Mouse (Mus musculus) layer of hippocampus, postnatal 25 days (tissue): ENCODE results near the gene Trmt1. TPM values are rescaled to one million over a fixed set of nuclear protein-coding genes. Genes with fewer than 3 reads are reported as not detected.

Source experiments
- DNase-seq, 2 experiments: peaks; one replicate each; pipeline ENCODE4 v3.0.0; 2022; ENCODE audit warnings: mixed read lengths in 2 of 2, low spot score in 1 of 2; ENCODE audit errors: extremely low spot score in 1 of 2
- total RNA-seq, 2 experiments: library from RNA; stranded (reverse); gene quantifications; 2 replicates each; pipeline ENCODE4 v1.2.3; 2021

Gene Trmt1
- total RNA-seq, 2 experiments from 2014 or later, result 83.4 to 101 TPM

- DNase-seq, result no peak
Measured at GRCm38 (mm10) chr8:84707267-84707883, 21.3 kb downstream of the Trmt1 start.

DNA sequence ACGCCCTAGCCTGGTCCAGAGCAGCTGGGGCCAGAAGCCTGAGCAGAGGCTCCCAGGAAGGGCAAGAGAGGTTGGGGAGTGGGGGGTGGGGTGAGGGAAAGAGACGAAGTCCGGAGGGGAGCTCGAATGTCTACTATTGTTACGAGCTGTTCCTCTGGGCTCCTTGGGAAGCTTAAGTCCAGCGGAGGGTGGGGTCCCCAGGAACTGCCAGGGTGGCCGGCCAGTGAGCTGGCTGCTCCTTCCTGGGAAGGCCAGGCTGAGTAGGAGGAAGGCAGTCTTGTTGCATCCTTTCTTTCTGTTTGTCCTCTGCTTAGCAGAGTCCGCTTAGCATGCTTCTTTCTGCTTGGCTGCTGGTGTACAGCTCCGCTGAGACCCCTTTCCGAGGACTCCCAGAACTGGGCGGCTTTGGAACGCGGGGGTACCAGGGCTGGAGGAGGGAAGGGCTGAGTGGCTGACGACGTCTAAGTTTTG is 22.0 kb downstream of the Trmt1 start:
- DNase-seq, result no peak

- DNase-seq, result peak; percentile 85
Measured at GRCm38 (mm10) chr8:84708774-84709475, 22.8 kb downstream of the Trmt1 start.

DNA sequence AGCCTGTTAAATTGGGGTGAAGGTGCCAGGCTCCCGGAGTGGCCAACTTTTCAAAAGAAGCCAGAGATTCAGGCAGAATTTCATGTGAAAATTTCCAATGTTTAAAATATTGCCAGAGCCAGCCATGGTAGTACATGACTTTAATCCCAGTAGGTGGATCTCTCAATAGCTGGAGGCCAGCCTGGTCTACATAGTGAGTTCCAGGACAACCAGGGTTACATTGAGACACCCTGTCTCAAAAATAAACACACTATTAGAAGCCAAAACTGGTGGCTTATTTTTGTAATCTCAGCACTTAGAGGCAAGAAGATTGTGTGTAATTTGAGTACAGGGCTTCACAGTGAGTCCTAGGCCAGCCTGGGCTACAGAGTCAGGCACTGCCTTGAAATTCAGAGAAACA is 23.8 kb downstream of the Trmt1 start:
- no peak for DNase-seq

- no peak for DNase-seq
Measured at GRCm38 (mm10) chr8:84711312-84711711, 25.2 kb downstream of the Trmt1 start.

DNA sequence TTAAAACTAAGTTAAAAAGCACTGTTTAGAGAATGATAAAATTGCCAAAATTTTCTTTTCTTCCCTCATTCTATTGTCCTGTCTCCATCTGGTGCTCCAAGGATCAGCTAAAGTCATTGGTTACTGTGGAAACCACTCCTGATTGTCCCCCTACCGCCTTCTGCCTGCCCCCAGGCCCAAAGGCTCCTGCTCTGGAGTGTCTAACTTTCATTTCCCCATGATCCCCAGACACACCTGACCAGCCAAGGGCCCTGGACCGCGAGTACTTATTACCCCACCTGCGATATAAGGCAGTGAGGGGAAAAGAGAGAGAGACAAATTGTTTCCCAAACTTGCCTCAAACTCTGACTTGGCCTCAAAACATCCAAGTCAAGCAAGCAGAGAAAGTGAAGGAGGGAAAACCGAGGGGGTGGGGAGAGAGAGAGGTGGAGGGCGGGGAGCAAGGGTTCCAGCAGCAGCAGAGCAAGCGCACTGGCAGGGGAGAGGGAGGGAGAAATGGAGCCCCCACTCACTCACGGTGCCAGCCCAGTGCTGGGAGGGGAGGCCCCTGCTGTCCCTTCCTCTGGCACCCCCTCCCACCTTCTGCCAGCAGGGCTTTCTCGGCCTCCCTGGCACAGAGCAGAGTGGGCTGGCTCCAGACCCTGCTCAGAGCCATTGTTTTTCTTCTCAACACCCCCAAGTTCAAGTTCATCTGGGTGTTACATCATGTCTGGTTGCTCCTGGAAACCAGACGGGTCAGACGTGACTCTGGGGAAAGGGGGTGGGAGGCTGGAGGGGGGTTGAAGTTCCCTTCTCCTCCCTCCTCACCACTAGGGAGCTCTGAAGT is 26.0 kb downstream of the Trmt1 start:
- DNase-seq, result no peak

DNA sequence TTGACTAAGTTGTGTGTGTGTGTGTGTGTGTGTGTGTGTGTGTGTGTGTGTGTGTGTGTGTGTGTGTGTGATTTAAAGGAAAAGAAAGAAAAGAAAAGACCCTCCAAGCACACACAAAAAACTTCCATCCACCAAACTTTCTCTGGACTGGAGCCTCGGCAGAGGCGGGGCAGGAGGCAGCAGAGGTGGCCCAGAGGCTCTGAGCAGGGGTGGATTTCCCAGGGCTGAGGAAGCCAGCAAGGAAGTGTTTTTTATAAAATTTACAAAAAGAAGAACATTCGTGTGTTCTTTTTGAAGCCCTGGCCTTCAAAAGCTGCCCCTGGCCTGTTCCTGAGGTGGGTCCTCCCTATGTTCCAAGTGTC is 26.6 kb downstream of the Trmt1 start:
- no peak for DNase-seq

DNA sequence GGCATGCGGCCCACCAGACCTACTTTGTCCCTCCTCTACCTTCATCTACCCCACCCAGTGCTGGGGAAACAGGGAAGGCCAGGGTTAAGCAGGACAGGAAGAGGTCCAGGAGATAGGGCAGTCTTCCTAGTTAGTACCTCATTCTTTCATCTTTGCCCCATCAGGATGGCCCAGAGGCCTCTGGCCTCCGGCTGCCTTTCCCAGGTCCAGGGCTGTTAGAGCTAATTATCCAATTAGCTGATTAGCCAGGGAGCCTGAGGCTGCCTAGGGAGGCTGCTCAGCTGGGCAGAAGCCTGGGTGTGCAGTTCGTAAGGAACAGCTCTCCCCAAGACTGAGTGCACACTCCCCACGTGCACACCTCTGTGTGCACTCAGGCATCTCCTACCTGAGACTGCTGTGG is 27.3 kb downstream of the Trmt1 start:
- DNase-seq, result no peak

GRCm38 (mm10) chr8:84714161-84714560 is 28.1 kb downstream of the Trmt1 start:
- no peak for DNase-seq

DNA sequence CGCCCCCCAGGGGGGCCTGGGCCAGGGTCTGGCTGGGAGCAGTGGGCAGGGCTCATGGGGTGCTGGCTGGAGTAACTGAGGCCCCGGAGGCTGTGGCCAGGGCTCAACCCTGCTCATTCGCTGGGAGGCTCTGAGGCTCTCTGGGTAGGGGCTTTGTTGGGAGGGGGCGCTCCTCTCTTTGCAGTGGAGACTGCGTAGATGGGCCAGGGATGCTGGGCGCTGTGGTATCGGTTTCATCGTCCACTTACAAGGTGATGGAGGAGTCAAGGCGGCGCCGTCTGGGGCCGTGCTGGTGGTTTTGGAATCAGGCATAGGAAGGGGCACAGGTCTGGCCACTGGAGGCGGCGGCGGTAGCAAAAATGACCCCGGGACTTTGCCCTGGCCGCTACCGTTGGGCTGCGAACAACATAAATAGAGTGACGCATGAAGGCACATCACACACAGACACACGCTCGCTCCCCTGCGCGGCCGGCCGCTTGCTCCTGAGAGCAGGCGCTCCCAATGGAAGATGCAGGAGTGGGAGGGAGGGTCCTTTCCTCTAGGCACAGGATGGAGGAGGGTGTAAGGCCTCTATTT is 29.9 kb downstream of the Trmt1 start:
- no peak for DNase-seq

DNA sequence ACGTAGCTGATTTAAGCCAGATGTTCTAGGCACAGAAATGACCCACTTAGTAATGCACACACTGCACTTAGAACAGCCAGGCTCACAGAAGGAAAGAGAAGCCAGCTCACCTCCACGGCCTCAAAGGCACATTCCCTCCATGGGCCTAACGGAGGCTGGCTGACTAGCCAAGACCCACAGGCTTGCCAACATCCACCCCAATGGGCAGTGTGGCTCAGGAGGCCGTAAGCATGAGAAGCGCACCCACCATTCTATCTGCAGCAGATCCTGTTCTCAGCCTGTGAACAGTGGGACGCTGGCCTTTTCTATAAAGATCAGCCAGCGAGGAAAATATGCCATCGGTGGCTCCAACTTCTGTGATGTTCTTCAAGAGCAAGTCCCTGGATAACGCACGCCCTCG is 30.7 kb downstream of the Trmt1 start:
- no peak for DNase-seq

- DNase-seq, result no peak
Measured at GRCm38 (mm10) chr8:84718476-84718875, 32.4 kb downstream of the Trmt1 start.

- no peak for DNase-seq
Measured at GRCm38 (mm10) chr8:84718959-84719690, 33.0 kb downstream of the Trmt1 start.

GRCm38 (mm10) chr8:84722530-84722849 is 36.4 kb downstream of the Trmt1 start:
- DNase-seq, result no peak

DNA sequence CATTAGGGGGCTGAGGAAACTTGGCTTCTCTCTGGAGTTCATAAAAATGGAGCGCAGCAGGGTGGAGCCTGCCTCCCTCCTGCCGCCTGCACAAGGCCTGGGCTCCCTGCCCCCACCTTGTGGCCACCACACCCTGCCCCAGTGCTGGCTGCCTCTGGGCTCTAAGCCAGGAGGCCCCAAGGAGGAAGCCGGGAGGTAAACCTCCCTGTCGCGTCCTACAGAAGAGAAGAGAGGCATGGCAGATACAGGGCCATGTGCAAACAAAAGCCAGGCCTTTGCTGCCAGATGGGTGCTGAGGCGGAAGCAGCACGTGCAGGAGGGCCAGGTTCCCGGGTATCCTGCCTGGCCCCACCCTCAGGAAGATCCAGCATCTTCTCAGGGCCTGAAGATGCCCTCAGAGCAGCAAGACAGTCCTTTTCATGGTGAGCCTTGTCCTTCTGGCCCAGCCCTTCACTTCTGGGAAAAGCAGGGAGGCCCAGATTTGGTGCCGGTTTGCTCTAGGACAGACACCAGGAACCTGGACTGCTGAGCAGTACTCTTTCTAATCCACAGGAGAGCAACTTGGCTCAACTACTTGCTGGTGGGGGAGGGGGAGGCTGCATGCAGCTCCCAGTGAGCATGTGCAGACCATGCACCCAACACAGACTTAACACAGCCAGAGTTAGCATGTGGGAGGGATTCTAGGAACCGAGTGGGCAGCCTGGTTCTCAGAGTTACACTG is 36.9 kb downstream of the Trmt1 start, which contains the start of gene G430095P16Rik:
Gene G430095P16Rik (plus strand): TSS at position 158 of the 721 bp plus-strand sequence.
- DNase-seq, result peak in 1 of 2 experiments; percentile 61

DNA sequence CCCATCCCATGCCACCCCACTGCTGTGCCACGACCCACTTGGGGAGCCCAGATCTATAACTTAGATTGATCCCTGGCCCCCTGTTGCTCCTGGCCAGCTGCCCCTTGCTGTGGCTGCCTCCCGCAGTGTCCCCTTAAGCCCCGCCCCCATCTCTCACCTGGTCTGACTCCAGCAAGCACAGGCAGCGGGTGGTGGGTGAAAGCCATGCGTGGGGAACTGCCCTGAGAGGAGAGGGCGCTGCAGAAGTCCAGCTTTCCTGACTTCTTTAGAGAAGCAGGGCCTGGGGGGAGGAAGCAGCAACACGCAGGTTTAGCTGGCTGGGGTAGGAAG is 37.4 kb downstream of the Trmt1 start:
- DNase-seq, result no peak

GRCm38 (mm10) chr8:84724683-84725082 is 38.6 kb downstream of the Trmt1 start:
- DNase-seq, result no peak

DNA sequence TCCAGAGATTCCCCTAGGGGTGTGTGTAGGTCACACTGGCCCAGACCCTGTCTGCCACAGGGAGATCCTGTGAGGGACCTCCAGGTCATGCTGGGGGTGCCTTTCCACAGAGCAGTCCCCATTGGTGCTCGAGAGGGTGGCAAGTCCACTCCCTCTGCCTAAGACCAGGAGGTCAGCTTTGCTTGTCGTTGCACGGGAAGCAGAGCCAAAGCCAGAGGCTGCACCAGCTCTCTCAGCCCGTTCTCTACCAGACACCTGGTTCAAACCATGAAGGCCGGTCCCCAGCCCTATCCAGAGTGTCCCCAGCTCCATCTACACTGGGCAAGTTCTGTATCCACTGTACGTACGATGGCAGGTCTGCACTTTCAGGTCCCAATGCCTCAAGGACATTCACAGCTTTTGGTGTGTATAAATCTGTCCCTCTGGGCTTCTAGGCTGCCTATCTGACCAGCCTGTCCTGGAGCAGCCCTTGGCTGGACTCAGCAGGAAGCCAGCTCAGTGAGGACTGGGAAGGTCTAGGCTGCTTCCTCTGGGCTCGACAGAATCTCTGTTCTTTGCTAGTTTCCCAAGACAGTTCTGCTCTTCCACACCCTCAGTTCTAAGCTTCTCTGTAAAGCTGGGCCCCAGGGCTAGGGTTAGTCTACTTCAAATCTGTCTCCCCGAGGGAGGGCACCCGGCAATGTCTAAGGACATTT is 39.3 kb downstream of the Trmt1 start:
- no peak for DNase-seq

DNA sequence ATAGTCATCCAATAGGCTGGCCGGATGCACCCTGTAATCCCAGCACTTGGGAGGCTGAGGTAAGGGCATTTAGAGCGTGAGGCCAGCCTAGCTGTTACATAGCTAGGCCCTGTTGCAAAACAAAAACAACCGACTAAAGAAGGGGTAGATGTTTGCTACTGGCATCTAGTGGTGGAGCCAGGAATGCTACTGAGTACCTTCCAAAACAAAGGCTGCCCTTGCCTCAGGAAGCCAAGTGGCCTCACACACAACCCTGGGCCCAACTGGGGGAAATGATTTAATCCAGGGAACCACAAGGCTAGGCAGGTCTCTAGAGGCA is 39.8 kb downstream of the Trmt1 start:
- no peak for DNase-seq
